Mouse (Mus musculus): ENCODE measurements at regions not wholly inside any gene's neighbourhood (a gene's known extent, or its start where the extent isn't known, plus 50 kb on each side); places are given as distances from the start of the nearest gene placed in this dataset.

DNA sequence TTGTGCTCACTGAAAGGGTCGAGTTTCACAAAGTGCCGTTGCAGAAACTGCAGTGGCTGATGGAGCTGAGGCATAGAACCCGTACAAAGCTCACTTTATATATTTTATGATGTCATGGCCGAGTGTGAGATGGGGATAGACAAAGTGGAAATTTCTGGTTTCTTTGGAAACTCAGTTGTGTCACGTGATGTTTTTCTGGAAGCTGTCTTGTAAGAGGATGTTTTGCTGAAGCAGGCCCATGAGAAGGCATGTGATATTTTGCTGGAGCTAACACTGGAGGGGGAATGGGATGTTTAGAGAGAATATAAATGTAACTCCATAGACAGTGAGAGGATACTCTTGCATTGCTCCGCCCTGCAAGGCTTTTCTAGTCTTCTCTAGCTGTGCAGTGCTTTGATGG lies 311.7 kb downstream of the Tmem132b start:
- no peak for DNase-seq

GRCm38 (mm10) chr5:125849722-125850121 lies 318.1 kb downstream of the Tmem132b start:
- DNase-seq = no peak

DNA sequence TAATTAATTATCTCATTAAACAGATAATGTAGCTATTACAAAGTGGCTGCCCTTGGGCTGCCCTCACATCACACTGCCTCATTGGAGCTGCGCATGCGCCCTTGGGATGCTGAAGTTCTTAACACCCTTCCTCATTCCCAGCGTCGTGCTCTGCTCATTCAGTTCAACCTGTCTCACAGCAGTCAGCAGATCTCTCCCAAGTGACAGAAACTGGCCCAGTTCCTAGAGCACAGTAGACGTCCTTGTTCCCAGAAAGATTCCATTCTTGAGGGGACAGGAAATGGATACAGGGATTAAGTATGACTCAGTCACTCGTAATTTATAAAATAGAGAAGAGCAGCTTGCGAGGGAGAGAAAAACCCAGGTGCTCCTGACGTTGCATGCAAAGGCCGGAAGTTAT lies 344.7 kb downstream of the Tmem132b start:
- no peak for DNase-seq

DNA sequence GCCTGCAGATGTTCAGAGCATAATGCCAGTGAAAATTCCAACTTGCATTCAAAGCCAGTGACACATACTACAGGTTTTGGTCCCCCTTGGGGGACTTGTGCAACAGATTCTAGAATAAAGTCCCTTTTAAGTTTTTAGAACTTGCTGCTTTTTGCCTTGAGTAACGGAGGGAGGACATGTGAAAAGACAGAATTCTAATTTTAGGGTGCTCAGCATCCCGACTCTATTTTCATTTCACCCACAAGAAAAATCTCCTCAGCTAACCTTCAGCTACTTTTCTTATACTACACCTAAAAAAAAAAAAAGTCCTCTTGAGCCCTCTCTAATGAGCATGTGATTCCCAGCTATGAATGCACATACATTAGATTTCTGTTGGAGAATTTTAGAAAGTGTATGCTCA lies 357.3 kb downstream of the Tmem132b start:
- DNase-seq = no peak

- no peak for DNase-seq
These were observed 362.3 kb downstream of the Tmem132b start for GRCm38 (mm10) chr5:125893864-125894263.

GRCm38 (mm10) chr5:125902038-125902437 lies 370.5 kb downstream of the Tmem132b start:
- DNase-seq = no peak

DNA sequence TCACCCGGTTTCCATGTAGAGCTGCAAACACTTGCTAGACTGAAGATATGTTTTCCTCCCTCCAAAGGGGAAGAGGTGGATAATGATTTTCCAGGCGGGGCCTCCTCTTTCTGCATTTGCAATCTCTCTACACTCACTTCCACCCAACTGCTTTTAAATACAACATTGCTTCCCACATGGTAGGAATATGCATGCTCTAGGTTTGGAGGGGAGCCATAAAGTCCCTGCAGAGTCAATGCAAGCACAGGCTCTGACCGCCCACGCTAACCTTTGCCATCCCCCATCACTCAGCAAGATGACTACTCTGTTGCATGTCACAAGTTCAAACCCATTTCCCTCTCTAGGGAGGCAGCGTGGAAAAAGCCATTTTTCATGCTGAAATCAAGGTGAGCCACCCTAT lies 372.9 kb downstream of the Tmem132b start:
- no peak for DNase-seq

GRCm38 (mm10) chr5:125907332-125907731 lies 375.8 kb downstream of the Tmem132b start:
- no peak for DNase-seq

- no peak for DNase-seq
These were observed 376.3 kb downstream of the Tmem132b start for GRCm38 (mm10) chr5:125907909-125908308.

DNA sequence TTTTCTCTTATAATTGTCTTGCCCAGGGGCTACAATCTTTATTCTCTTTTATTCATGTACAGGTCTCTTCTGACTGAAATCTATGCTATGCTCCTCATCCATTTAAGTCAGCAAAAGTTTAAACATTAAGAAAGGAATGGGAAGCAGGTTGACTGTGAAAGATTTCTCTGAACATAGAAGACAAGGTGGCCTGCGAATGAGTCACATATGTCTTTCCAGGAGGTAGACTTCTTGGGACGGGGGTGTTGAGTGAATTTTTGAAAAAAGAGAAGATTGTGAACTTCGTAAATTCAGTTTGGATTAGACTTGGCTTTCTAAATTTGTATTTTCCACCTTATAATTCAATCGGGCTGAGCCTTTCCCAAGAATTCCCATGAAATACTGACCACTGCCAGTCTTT lies 384.3 kb downstream of the Tmem132b start:
- DNase-seq = no peak

DNA sequence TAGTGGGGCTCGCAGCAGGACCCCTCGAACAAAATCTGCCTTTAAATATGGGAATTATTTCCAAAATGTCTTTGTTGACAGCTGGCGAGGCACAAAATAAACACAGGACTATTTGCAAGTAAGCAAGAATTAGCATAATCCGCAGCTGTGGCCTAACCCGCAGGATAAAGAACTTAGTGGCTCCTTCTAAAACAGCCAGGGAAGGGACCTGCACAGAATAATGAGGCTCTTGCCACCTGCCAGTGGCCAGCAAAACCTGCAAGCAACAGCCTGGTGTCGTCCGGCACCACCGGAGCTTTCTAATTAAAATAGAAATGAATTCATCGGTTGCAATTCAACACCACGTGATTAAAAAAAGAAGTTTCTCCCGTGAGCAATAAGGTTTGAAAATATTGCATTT lies 389.4 kb downstream of the Tmem132b start:
- DNase-seq = no peak

DNA sequence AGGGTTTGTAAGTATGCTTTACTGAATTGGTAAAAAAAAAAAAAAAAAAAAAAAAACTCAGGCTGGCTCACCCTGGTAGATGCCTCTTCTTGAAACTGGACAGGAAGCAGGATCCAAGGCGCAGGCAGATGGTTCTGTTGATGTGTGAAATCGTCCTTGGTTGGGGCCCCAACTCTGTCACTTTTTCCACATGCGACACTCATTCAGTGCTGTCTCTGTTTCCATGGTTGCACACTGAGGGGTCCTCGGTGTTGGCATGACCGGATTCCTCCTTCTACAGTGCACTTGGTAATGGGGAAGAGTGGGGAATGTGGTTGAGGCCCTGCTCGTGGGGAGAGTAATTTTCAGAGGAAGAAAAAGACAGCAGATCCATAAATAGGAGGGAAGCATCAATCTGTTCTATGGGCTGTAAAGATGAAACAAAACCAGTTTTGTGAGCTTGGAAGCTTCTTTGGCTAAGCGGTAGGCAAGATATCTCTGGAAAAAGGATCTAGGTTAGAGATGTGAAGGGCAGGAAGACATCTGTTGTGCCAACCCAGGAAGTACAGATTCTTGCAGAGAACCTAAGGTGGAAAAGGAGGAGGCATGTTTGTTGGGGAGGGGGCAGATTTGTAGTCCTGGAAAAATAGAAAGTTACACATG lies 394.4 kb downstream of the Tmem132b start:
- no peak for DNase-seq

DNA sequence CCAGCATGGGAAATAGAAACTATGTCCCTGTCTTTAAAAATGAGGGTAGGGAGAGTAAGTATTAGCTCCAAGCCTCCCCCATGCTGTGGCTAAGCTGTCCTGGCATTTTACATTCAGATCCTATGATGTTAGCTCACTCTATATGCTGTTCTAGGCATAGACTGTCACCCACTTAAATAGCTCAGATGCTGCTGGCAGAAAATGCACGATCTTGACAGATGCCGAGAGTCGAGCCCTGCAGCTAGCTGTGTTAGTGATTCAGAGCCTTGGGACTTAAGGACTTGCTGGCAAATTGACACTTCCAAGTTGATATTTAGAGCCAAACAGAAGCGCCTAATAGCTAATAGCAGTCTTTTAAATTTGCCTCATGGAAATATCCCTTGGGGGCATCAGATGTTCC lies 399.9 kb downstream of the Tmem132b start:
- no peak for DNase-seq

DNA sequence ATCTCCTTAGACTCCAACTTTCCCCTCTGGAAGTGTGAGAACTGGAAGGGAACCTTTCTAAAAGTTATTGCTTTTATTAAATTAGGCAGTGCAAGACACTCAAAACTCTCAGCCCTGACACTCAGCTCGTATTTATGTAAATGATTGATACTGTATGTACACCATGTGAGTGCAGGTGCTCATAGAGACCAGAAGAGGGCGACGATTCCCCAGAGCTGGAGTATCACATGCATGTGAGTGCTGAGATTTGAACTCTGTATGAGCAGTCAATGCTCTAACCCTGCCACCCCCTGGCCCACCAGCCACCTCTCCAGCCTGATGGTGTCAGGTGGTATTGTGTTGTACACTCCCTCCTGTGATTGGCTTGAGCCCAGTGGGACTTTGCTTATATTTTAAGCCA lies 407.8 kb downstream of the Tmem132b start:
- DNase-seq = no peak

DNA sequence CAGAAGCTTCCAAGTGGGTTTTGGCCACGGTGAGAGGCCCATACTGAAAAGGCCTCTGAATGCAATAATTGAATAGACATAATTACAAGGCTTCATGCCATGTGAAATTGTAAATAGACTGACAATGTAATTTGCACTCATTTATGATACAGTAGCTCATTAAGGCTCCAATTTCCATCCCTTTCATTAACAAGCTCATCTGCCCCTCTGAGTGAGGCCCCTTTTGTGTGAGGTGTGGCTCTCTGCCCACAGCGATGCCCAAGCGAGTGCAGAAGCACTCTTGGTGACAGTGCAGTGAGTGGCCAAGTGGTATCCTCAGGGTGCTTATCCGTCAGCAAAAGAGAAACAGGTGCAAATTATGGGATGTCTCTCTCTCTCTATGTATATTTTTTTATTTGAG lies 415.2 kb downstream of the Tmem132b start:
- no peak for DNase-seq

GRCm38 (mm10) chr5:125951641-125952040 lies 420.1 kb downstream of the Tmem132b start:
- no peak for DNase-seq

DNA sequence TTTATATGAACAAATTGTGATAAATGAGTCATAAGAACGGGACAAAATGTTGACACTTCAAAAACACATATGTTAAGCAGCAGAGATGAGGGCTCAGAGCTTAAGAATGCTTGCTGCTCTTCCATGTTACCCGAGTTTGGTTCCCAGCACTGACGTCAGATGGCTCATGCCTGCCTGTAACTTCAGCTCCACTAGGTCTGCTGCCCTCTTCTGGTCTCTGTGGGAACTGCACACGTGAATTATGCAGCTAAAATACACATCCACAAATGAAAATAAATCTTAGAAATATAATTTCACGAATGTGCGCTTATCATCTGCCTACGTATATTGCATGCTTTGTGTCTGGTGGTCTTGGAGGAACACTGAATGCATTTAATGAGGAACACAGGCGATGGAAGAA lies 432.5 kb downstream of the Tmem132b start:
- peak; percentile 1 for DNase-seq

DNA sequence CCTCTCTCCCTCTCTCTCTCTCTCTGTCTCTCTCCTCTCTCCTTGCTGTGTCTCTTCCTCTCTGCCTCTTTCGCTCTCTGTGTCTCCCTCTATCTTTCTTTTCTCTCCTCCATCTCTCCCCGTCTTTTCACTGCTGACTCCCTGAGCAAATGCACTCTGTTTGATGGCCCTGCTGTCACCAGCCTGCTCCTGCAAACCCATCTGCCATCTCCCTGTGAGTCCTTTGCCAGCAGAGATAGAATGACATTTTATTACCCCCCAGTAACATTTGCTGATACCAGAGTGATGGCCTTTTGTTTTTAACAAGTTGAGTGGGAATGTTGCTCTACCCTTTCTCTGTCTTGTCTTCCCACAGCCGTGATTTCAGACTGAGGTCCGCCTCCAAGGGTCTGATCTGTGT lies 436.6 kb downstream of the Tmem132b start:
- no peak for DNase-seq

DNA sequence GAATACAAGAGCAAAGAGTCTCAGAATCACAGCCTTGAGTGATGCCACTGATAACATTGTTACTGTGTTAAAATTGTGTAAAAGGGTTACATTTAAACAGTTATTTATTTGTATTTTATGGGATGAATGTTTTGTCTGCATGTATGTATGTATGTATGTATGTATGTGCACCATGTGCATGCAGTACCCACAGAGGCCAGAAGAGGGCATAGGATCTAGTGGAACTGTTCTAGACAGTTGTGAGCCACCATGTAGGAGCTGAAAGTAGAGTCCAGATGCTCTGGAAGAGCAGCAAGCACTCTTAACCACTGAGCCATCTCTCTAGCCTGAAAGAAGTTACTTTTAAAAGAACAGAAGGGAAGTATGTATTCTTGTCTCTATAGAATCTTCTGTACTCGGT lies 442.5 kb downstream of the Tmem132b start:
- no peak for DNase-seq

GRCm38 (mm10) chr5:125979801-125980200 lies 448.2 kb downstream of the Tmem132b start:
- no peak for DNase-seq

- DNase-seq = no peak
These were observed 453.8 kb downstream of the Tmem132b start for GRCm38 (mm10) chr5:125985356-125985755.

DNA sequence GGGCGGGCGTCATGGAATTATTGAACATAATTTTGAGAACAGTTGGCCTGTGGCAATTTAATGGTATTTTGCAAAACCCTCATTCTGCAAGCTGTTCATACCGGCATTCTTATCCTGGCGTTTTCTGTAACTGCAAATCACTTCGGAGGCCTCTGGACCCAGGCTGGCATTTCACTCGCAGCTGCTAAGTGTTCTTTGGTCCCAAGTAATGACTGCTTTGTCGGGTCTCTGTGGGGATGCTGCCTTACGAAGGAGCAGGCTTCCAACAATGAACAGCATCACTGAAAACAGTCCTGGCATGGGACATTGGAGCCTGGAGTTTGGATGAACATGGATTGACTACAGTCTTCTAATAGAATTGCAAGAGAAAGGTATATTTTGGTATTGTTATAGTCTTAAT lies 465.6 kb downstream of the Tmem132b start:
- no peak for DNase-seq

- DNase-seq = no peak
These were observed 476.3 kb downstream of the Tmem132b start for GRCm38 (mm10) chr5:126007871-126008270.

- DNase-seq = no peak
These were observed 476.7 kb downstream of the Tmem132b start for GRCm38 (mm10) chr5:126008321-126008720.

- DNase-seq = no peak
These were observed 488.2 kb downstream of the Tmem132b start for GRCm38 (mm10) chr5:126019781-126020180.

DNA sequence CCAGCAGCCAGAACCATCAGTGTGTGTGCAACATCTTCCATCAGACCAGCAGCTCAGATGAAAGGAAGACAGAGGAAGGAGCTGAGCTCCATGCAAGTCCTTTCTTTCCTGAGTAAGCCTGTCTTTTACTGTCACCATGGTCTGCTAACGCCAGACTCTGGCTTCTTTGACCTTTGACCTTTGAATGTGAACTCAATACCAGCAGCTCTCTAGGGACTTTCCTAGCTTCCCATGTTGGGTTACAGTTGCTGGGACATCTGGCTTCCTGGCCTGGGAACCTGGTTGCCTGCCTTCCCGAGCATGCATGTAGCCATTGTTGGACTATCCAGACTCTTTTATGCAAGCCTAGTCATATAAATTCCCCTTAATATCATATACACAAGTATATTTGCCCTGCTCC lies 492.3 kb downstream of the Tmem132b start:
- no peak for DNase-seq

Data from cerebellum, adult 11 months (tissue).